Mouse (Mus musculus): ENCODE measurements around the gene Itga9.

DNA sequence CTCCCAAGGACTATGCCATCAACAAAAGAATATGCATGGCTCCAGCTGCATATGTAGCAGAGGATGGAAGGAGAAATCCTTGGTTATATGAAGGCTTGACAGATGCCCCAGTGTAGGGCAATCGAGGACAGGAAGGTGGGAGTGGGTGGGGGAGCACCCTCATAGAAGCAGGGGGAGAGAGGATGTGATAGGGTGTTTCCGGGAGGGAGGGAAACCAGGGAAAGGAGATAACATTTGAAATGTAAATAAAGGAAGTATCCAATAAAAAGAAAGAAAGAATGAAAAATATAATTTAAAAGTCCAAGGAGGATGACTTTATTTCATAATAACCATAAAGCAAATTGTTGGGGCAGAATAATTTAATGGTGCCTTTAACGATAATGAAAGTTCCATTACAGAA is 307.1 kb downstream of the Itga9 start:
- TF ChIP-seq POLR2A (IDR thresholded peaks at IDR 0.05; ENCODE audit: control insufficient read depth, low read depth, low read length) (no peak), CTCF (IDR thresholded peaks at IDR 0.05; ENCODE audit: control insufficient read depth, insufficient read depth, insufficient replicate concordance, low read depth, low read length) (no peak)
